Mouse (Mus musculus) lung, postnatal 0 days (tissue): ENCODE results near the gene Mtx1. TPM values are rescaled to one million over a fixed set of nuclear protein-coding genes. Genes with fewer than 3 reads are reported as not detected.
A peak's percentile ranks its signal among the peaks of the same experiment; 100 is the strongest.

ENCODE experiments used
- ATAC-seq: fragments of 200-750 bp; cut with Nextera tagmentation; 2 replicates; pipeline ENCODE4 v1.8.0; 2017; ENCODE audit warnings: moderate library complexity
- DNase-seq: peaks from one replicate; pipeline ENCODE4 v3.0.0-alpha.2; 2016; ENCODE audit warnings: low spot score
- H3K27ac ChIP-seq: fragments of 300-500 bp; sonication (generic); 2 replicates; pipeline ENCODE4 v1.5.1; 2014; ENCODE audit warnings: antibody characterized with exemption, mild to moderate bottlenecking, low read length, mixed read lengths
- H3K27me3 ChIP-seq: fragments of 300-500 bp; sonication (generic); replicated peaks from 2 replicates; pipeline ENCODE4 v1.6.1; 2014; ENCODE audit warnings: low read length, mixed read lengths; ENCODE audit not compliant: insufficient read depth
- H3K36me3 ChIP-seq: fragments of 300-500 bp; sonication (generic); 2 replicates; pipeline ENCODE4 v1.6.1; 2014; ENCODE audit warnings: low read length, mixed read lengths; ENCODE audit not compliant: insufficient read depth
- H3K4me1 ChIP-seq: fragments of 300-500 bp; sonication (generic); 2 replicates; pipeline ENCODE4 v1.6.1; 2014; ENCODE audit warnings: antibody characterized with exemption, low read depth, low read length, mixed read lengths; ENCODE audit not compliant: insufficient read depth
- H3K4me2 ChIP-seq: fragments of 300-500 bp; sonication (generic); replicated peaks from 2 replicates; pipeline ENCODE4 v1.6.1; 2014; ENCODE audit warnings: low read depth, mild to moderate bottlenecking, low read length, moderate library complexity, mixed read lengths
- H3K4me3 ChIP-seq: fragments of 300-500 bp; sonication (generic); 2 replicates; pipeline ENCODE4 v1.5.1; 2014; ENCODE audit warnings: low read depth, low read length
- H3K9ac ChIP-seq: fragments of 300-500 bp; sonication (generic); replicated peaks from 2 replicates; pipeline ENCODE4 v1.6.1; 2014; ENCODE audit warnings: low read depth, mild to moderate bottlenecking
- H3K9me3 ChIP-seq: fragments of 300-500 bp; sonication (generic); 2 replicates; pipeline ENCODE4 v1.6.1; 2016; ENCODE audit warnings: low read length, mixed read lengths
- CTCF ChIP-seq: IDR thresholded peaks from 2 replicates; pipeline ENCODE4 v1.5.1; 2016; ENCODE audit warnings: antibody characterized with exemption, mild to moderate bottlenecking
- EP300 ChIP-seq: IDR thresholded peaks from 2 replicates; pipeline ENCODE4 v1.6.1; 2016; ENCODE audit warnings: antibody characterized with exemption, mild to moderate bottlenecking, control low read depth
- WGBS: fragments of 180-500 bp; shearing (Covaris S2); extraction: QIAGEN DNeasy Blood & Tissue Kit; methylation state at CpG from one replicate; pipeline ENCODE4 v1.1.7; 2014; 5-methylcytosine and 5-hydroxymethylcytosine counted together
- polyA plus RNA-seq: library from polyadenylated mRNA; unstranded; fragments of >200 nt; fragmentation: Nextera tagmentation; extraction: Ambion mirVana; gene quantifications from 2 replicates; pipeline ENCODE4 v1.2.1, GENCODE M21; 2015

Gene Mtx1
- polyA plus RNA-seq, 1 experiment from 2014 or later, result 116 TPM

DNA sequence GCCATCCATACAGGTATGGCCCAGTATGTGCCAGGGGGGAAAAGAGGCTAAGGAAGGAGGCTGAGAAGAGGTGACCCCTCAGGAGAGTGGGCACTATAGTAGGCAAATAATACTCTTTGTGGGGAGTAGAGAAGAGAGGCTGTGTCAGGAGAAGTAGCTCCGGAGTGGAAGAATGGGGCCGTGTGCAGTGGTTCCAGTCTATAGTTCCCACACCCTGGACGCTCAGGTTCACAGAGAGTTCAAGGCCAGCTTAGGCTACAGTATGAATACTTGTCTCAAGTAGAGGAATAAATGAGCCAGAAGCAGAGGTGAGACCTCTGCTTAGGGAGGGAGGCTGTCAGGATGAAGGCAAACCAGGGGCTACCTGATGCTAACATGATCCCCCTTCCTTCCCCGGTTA is 2.4 kb upstream of the Mtx1 start:
- TF ChIP-seq CTCF (no peak), EP300 (no peak)
- Histone ChIP-seq H3K4me3 (peak overlapping the region; percentile 36), H3K9ac (no peak overlapping the region; the same call in 1 of the 2 replicates), H3K27me3 (no peaks in the 10 kb centered on the region), H3K27ac (peak overlapping the region; percentile 85), H3K36me3 (no peaks in the 10 kb centered on the region), H3K9me3 (no peaks in the 10 kb centered on the region), H3K4me1 (peaks cover 18% of the 10 kb centered on the region), H3K4me2 (peak overlapping the region; percentile 69)
- peak; percentile 75 for DNase-seq
- 37% methylated on average over 4 of the region's 4 CpGs for WGBS
- no peak for ATAC-seq

DNA sequence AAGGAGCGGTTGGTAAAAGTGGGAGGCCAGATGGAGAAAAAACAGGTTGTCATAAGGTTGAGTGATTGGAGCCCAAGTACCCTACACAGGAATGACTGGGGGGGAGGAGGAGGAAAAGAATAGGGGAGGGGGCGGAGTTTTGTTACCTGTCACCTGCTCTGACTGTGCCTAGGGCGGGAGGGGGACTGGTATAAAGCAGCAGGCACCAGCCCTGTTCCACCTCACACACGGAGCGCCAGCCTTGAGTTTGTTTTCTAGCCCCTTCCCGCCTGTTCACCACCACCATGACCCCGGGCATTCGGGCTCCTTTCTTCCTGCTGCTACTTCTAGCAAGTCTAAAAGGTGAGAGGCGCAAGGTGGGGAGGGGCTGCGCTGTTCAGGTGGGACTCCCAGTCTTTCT is 1.9 kb upstream of the Mtx1 start, which contains the start of gene Muc1:
Muc1 (plus strand) TSS at position 222 of the 400 bp plus-strand sequence.
- no peaks in the 10 kb centered on the region for H3K27me3 ChIP-seq
- H3K27ac ChIP-seq, result peak within 1 kb of the TSS; percentile 85
- H3K9me3 ChIP-seq, result no peaks in the 10 kb centered on the region
- TF ChIP-seq EP300, result no peak
- no peak for TF ChIP-seq CTCF
- ATAC-seq (peak; percentile 54), DNase-seq (peak; percentile 86)
- H3K9ac ChIP-seq, result peak within 1 kb of the TSS; percentile 20; the same call in 1 of the 2 replicates
- peak within 1 kb of the TSS; percentile 36 for H3K4me3 ChIP-seq
- no peaks in the 10 kb centered on the region for H3K36me3 ChIP-seq
- H3K4me1 ChIP-seq, result peaks cover 18% of the 10 kb centered on the region
- 16% methylated on average over 10 of the region's 10 CpGs for WGBS
- H3K4me2 ChIP-seq, result peak within 1 kb of the TSS; percentile 69

DNA sequence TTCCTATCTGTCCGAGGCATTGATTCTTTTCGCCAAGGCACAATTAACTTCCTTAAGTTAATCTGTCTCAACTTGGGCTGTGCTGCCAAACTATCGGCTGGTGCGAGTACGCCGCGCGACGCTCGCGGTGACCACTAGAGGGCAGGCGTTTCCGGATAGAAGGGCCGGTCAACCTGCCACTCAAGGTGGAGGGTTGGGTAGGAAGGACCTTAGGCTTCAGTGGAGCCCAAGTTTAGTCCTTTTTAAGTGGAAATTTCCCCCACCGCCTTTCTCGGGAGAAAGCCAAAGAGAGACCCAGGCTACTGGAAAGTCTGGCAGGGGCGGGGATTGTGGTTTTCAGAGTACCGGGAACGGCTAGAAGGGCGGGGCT is 1.3 kb upstream of the Mtx1 start:
- Histone ChIP-seq H3K27me3 (no peaks in the 10 kb centered on the region), H3K27ac (peak overlapping the region; percentile 85), H3K4me3 (peak overlapping the region; percentile 36), H3K9me3 (no peaks in the 10 kb centered on the region), H3K4me2 (peak overlapping the region; percentile 69), H3K4me1 (peaks cover 15% of the 10 kb centered on the region), H3K9ac (0 out of 2 replicates have a peak overlapping the region, but pooled peaks have one; percentile 19), H3K36me3 (no peaks in the 10 kb centered on the region)
- TF ChIP-seq EP300, result no peak; the same call in none of the 2 replicates
- peak; percentile 96 for TF ChIP-seq CTCF
- 0% methylated on average over 20 of the region's 20 CpGs for WGBS
- ATAC-seq (peak; percentile 62), DNase-seq (peak; percentile 96)

DNA sequence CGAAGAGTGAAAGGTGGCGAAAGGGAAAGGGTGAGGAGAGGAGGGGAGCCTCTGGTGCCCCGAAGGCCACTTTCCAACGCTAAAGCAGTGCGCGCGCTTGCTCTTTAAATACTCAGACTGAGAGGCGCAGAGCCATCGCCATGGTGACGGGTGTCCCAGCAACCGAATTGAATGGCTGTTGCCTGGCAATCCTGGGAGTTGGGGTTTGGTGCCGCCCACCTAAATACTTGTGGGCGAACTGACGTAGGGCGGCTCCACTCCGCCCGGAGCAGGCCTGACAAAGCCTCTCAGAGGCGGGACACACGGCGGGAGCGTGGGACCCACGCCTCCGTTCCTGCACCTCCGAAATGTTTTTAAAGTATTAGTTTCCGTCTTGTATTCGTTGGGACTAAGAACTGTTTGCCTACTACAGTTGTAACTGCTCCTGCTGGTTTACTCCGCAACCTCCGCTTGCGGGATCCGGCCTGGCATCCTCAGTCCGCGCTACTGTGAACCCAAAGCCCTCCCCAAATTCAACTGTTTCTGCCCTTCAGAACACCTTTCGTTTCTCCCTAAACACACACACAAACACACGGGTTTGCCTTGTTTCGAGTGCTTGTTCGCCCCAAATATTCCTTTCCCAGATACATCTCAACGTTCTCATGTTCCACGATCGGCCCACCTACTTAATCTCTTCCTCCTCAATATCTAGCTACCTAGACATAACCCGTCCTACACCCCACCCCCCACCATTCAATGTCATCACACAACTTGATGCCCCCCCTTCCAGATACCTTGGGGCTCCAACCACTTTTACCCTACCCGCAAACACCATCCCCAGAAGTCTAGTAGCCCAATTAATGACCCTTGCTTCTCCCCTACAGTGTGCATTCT is 655 bp upstream of the Mtx1 start:
- H3K4me3 ChIP-seq, result peak overlapping the region; percentile 36
- 5% methylated on average over 41 of the region's 41 CpGs for WGBS
- ATAC-seq, result peak; percentile 78

DNA sequence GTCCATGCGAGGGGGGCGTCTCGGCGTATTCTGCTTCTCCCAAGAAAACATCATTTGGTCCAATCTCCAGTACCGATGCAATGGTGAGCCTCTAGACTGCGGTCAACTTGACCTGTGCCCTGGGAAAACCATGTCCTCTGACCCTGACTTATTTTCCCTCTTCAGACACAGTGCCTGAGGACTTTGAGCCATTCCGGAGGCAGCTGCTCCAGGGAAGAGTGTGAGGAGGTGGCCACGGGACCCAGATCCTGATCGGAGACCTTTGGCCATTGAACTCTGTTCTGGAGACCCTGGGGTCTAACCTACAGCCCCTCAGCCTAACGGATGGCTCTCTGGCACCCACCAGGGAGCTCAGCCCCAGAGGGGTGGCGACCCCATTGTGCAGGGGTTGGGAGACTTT is 527 bp downstream of the Mtx1 start:
- Histone ChIP-seq H3K4me1 (peaks cover 11% of the 10 kb centered on the region), H3K9me3 (no peaks in the 10 kb centered on the region), H3K4me3 (0 out of 2 replicates have a peak overlapping the region, but pooled peaks have one; percentile 36), H3K27me3 (no peaks in the 10 kb centered on the region), H3K9ac (no peak overlapping the region), H3K27ac (no peak overlapping the region), H3K4me2 (peak overlapping the region; percentile 69), H3K36me3 (no peaks in the 10 kb centered on the region)
- no peak for TF ChIP-seq CTCF
- no peak for TF ChIP-seq EP300
- ATAC-seq (no peak), DNase-seq (no peak)
- 28% methylated on average over 11 of the region's 11 CpGs for WGBS

More for the DNA sequence above, 655 bp upstream of the Mtx1 start:
- no peaks in the 10 kb centered on the region for H3K9me3 ChIP-seq
- H3K27me3 ChIP-seq, result no peaks in the 10 kb centered on the region
- no peaks in the 10 kb centered on the region for H3K36me3 ChIP-seq
- peak; percentile 96 for DNase-seq
- H3K4me2 ChIP-seq, result peak overlapping the region; percentile 69
- H3K4me1 ChIP-seq, result peaks cover 11% of the 10 kb centered on the region
- H3K27ac ChIP-seq, result peak overlapping the region; percentile 85
- no peak for TF ChIP-seq CTCF
- no peak for TF ChIP-seq EP300
- no peak overlapping the region; the same call in 1 of the 2 replicates for H3K9ac ChIP-seq

DNA sequence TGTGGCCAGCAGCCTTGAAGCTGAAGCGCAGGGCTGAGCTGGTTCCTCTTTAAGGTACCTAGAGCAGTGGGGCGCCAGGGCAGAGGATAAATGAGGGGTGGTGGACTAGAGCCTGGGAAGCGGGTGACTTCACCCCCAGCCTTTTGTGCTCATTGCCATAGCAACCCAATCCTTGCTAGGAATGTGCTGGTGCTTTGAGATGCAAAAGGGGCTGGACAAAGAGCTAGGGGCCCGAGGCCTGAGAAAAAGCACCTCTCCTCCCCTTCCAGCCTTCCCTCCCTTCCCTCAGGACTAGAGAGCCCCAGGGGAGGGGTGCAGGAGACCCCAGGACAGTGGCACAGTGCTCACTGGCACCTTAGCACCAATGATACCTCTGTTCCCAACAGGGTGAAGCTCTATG is 970 bp downstream of the Mtx1 start:
- H3K36me3 ChIP-seq, result no peaks in the 10 kb centered on the region
- H3K4me3 ChIP-seq, result no peak overlapping the region
- no peak overlapping the region for H3K9ac ChIP-seq
- H3K4me2 ChIP-seq, result peak overlapping the region; percentile 69
- no peak overlapping the region for H3K27ac ChIP-seq
- ATAC-seq, result no peak
- no peaks in the 10 kb centered on the region for H3K27me3 ChIP-seq
- peaks cover 11% of the 10 kb centered on the region for H3K4me1 ChIP-seq
- no peaks in the 10 kb centered on the region for H3K9me3 ChIP-seq
- peak; percentile 56 for DNase-seq
- WGBS, result 50% methylated on average over 4 of the region's 4 CpGs
- no peak for TF ChIP-seq CTCF
- no peak for TF ChIP-seq EP300
